Mouse (Mus musculus) erythroid progenitor cell, adult 5-6 weeks (primary cell): ENCODE data around the gene Rsph6a. TPM values are rescaled to one million over a fixed set of nuclear protein-coding genes. Genes with fewer than 3 reads are reported as not detected.
"Not testable (repeated sequence)": the region's sequence is repeated elsewhere in the genome, so short reads cannot be mapped to it uniquely, and the experiment has no call there.

Source experiments
- ATAC-seq: replicated peaks from 2 replicates; pipeline ENCODE4 v1.8.0; 2016; ENCODE audit warnings: moderate number of reproducible peaks, mild to moderate bottlenecking, moderate TSS enrichment, inconsistent platforms; ENCODE audit not compliant: poor library complexity, low FRiP score, severe bottlenecking
- total RNA-seq, 2 experiments: library from RNA; stranded (forward) in 1 of 2; stranded (reverse) in 1 of 2; fragments of 150-400 nt in 1 of 2; fragments of 186-747, 209-891 nt in 1 of 2; gene quantifications; 2 replicates each; pipeline versions ENCODE4 v1.2.3 to v1.2.4; 2015 to 2017; ENCODE audit warnings: low replicate concordance in 2 of 2

The Rsph6a gene
- total RNA-seq, 2 experiments from 2014 or later = not detected

- no peak for ATAC-seq
These were observed 9.9 kb upstream of the Rsph6a start for GRCm38 (mm10) chr7:19044616-19045015.

GRCm38 (mm10) chr7:19046286-19047069, 8.0 kb upstream of the Rsph6a start:
- no peak for ATAC-seq

- no peak for ATAC-seq
These were observed 6.4 kb upstream of the Rsph6a start for GRCm38 (mm10) chr7:19048006-19048527.

GRCm38 (mm10) chr7:19049252-19049651, 5.2 kb upstream of the Rsph6a start:
- no peak for ATAC-seq

- no peak for ATAC-seq
These were observed 4.3 kb upstream of the Rsph6a start for GRCm38 (mm10) chr7:19050172-19050571.

GRCm38 (mm10) chr7:19051161-19051560, 3.3 kb upstream of the Rsph6a start:
- ATAC-seq = no peak

GRCm38 (mm10) chr7:19052345-19053135, 1.9 kb upstream of the Rsph6a start:
- no peak for ATAC-seq

- ATAC-seq = no peak
These were observed 1.4 kb upstream of the Rsph6a start for GRCm38 (mm10) chr7:19053136-19053532.

GRCm38 (mm10) chr7:19054777-19055076, 237 bp downstream of the Rsph6a start:
- ATAC-seq = no peak

GRCm38 (mm10) chr7:19055108-19055507, 618 bp downstream of the Rsph6a start:
- no peak for ATAC-seq

- ATAC-seq = no peak
These were observed 2.9 kb downstream of the Rsph6a start for GRCm38 (mm10) chr7:19057405-19057804.

GRCm38 (mm10) chr7:19065896-19066295, 11.4 kb downstream of the Rsph6a start:
- no peak for ATAC-seq

- ATAC-seq = no peak
These were observed 12.6 kb downstream of the Rsph6a start for GRCm38 (mm10) chr7:19067063-19067462.

- ATAC-seq = no peak
These were observed 13.4 kb downstream of the Rsph6a start for GRCm38 (mm10) chr7:19067935-19068334.

GRCm38 (mm10) chr7:19068707-19069106, 14.2 kb downstream of the Rsph6a start:
- no peak for ATAC-seq

- no peak for ATAC-seq
These were observed 15.0 kb downstream of the Rsph6a start for GRCm38 (mm10) chr7:19069500-19069899.

- ATAC-seq = not testable (repeated sequence)
These were observed 16.5 kb downstream of the Rsph6a start for GRCm38 (mm10) chr7:19071024-19071423.

GRCm38 (mm10) chr7:19073504-19073903, 19.0 kb downstream of the Rsph6a start:
- ATAC-seq = no peak

GRCm38 (mm10) chr7:19074494-19074893, 20.0 kb downstream of the Rsph6a start:
- no peak for ATAC-seq

- ATAC-seq = no peak
These were observed 20.7 kb downstream of the Rsph6a start for GRCm38 (mm10) chr7:19075231-19075630.
